Mouse (Mus musculus) midbrain, embryonic 14.5 days (tissue): ENCODE data around the gene Trpv1. TPM values are rescaled to one million over a fixed set of nuclear protein-coding genes. Genes with fewer than 3 reads are reported as not detected.

Source experiments
- ATAC-seq: fragments of 200-750 bp; cut with Nextera tagmentation; 2 replicates; pipeline ENCODE4 v1.8.0; 2017; ENCODE audit warnings: moderate number of reproducible peaks, moderate library complexity; ENCODE audit not compliant: low FRiP score, low TSS enrichment
- DNase-seq: peaks from one replicate; pipeline ENCODE4 v3.0.0-alpha.2; 2015
- H3K27ac ChIP-seq: fragments of 300-500 bp; sonication (generic); replicated peaks from 2 replicates; pipeline ENCODE4 v1.5.1; 2014; ENCODE audit warnings: mild to moderate bottlenecking, low read depth, low read length, moderate library complexity
- H3K27me3 ChIP-seq: fragments of 300-500 bp; sonication (generic); 2 replicates; pipeline ENCODE4 v1.6.1; 2014; ENCODE audit warnings: low read length, control low read depth, mixed read lengths; ENCODE audit not compliant: control insufficient read depth, insufficient read depth
- H3K36me3 ChIP-seq: fragments of 300-500 bp; sonication (generic); 2 replicates; pipeline ENCODE4 v1.6.1; 2014; ENCODE audit warnings: low read length, control low read depth; ENCODE audit not compliant: control insufficient read depth, insufficient read depth
- H3K4me1 ChIP-seq: fragments of 300-500 bp; sonication (generic); 2 replicates; pipeline ENCODE4 v1.6.1; 2014; ENCODE audit warnings: mild to moderate bottlenecking, antibody characterized with exemption, low read length, control low read depth; ENCODE audit not compliant: control insufficient read depth, insufficient read depth
- H3K4me2 ChIP-seq: fragments of 300-500 bp; sonication (generic); 2 replicates; pipeline ENCODE4 v1.6.1; 2014; ENCODE audit warnings: mild to moderate bottlenecking, low read length, moderate library complexity
- H3K4me3 ChIP-seq: fragments of 300-500 bp; sonication (generic); replicated peaks from 2 replicates; pipeline ENCODE4 v1.5.1; 2014; ENCODE audit warnings: low read depth, low read length
- H3K9ac ChIP-seq: fragments of 300-500 bp; sonication (generic); replicated peaks from 2 replicates; pipeline ENCODE4 v1.6.1; 2014; ENCODE audit warnings: mild to moderate bottlenecking, low read length, moderate library complexity
- H3K9me3 ChIP-seq: fragments of 300-500 bp; sonication (generic); 2 replicates; pipeline ENCODE4 v1.6.1; 2016; ENCODE audit warnings: low read length, control low read depth, mixed read lengths; ENCODE audit not compliant: control insufficient read depth
- WGBS: fragments of 180-500 bp; shearing (Covaris S2); extraction: QIAGEN DNeasy Blood & Tissue Kit; methylation state at CpG from one replicate; pipeline ENCODE4 v1.1.7; 2014; 5-methylcytosine and 5-hydroxymethylcytosine counted together
- polyA plus RNA-seq: library from polyadenylated mRNA; unstranded; fragments of >200 nt; fragmentation: Nextera tagmentation; extraction: Ambion mirVana; gene quantifications from 2 replicates; pipeline ENCODE4 v1.2.1, GENCODE M21; 2014

Gene Trpv1
- polyA plus RNA-seq, 1 experiment from 2014 or later = not detected

- Histone ChIP-seq H3K9ac (no peak overlapping the region), H3K36me3 (no peaks in the 10 kb centered on the region)
Measured at GRCm38 (mm10) chr11:73222846-73223245, 11.2 kb upstream of the Trpv1 start.

GRCm38 (mm10) chr11:73223966-73224365 lies 10.1 kb upstream of the Trpv1 start:
- Histone ChIP-seq H3K36me3 (no peaks in the 10 kb centered on the region), H3K4me1 (no peaks in the 10 kb centered on the region), H3K27me3 (no peaks in the 10 kb centered on the region), H3K4me3 (no peak overlapping the region), H3K9ac (no peak overlapping the region), H3K27ac (no peak overlapping the region), H3K9me3 (no peaks in the 10 kb centered on the region), H3K4me2 (no peak overlapping the region)
- 78% methylated on average over 2 of the region's 2 CpGs for WGBS
- ATAC-seq (no peak), DNase-seq (no peak)

More at GRCm38 (mm10) chr11:73222846-73223245, 11.2 kb upstream of the Trpv1 start:
- Histone ChIP-seq H3K4me2 (no peak overlapping the region), H3K4me1 (no peaks in the 10 kb centered on the region), H3K9me3 (no peaks in the 10 kb centered on the region), H3K27ac (no peak overlapping the region), H3K27me3 (no peaks in the 10 kb centered on the region), H3K4me3 (no peak overlapping the region)
- WGBS = 56% methylated on average over 5 of the region's 5 CpGs
- ATAC-seq (no peak), DNase-seq (no peak)

GRCm38 (mm10) chr11:73225856-73226255 lies 8.2 kb upstream of the Trpv1 start:
- DNase-seq (no peak), ATAC-seq (no peak)
- Histone ChIP-seq H3K27ac (no peak overlapping the region), H3K9ac (no peak overlapping the region), H3K4me1 (no peaks in the 10 kb centered on the region), H3K4me2 (no peak overlapping the region), H3K36me3 (no peaks in the 10 kb centered on the region), H3K9me3 (no peaks in the 10 kb centered on the region), H3K4me3 (no peak overlapping the region), H3K27me3 (no peaks in the 10 kb centered on the region)
- 94% methylated on average over 6 of the region's 6 CpGs for WGBS

GRCm38 (mm10) chr11:73228881-73229280 lies 5.2 kb upstream of the Trpv1 start:
- WGBS = 88% methylated on average over 5 of the region's 5 CpGs
- no peaks in the 10 kb centered on the region for H3K27me3 ChIP-seq
- H3K4me3 ChIP-seq = no peak overlapping the region
- no peaks in the 10 kb centered on the region for H3K4me1 ChIP-seq
- H3K4me2 ChIP-seq = no peak overlapping the region
- no peaks in the 10 kb centered on the region for H3K9me3 ChIP-seq
- no peak overlapping the region for H3K27ac ChIP-seq
- no peak for ATAC-seq
- no peaks in the 10 kb centered on the region for H3K36me3 ChIP-seq
- no peak overlapping the region for H3K9ac ChIP-seq
- DNase-seq = no peak

GRCm38 (mm10) chr11:73230081-73230480 lies 4.0 kb upstream of the Trpv1 start:
- no peak overlapping the region for H3K4me2 ChIP-seq
- H3K27ac ChIP-seq = no peak overlapping the region
- ATAC-seq (no peak), DNase-seq (no peak)
- no peaks in the 10 kb centered on the region for H3K27me3 ChIP-seq
- no peak overlapping the region for H3K9ac ChIP-seq
- H3K36me3 ChIP-seq = no peaks in the 10 kb centered on the region
- no peak overlapping the region for H3K4me3 ChIP-seq
- no peaks in the 10 kb centered on the region for H3K9me3 ChIP-seq
- H3K4me1 ChIP-seq = no peaks in the 10 kb centered on the region
- 88% methylated on average over 5 of the region's 5 CpGs for WGBS

GRCm38 (mm10) chr11:73232513-73232912 lies 1.6 kb upstream of the Trpv1 start:
- Histone ChIP-seq H3K36me3 (no peaks in the 10 kb centered on the region), H3K9ac (no peak overlapping the region), H3K4me1 (no peaks in the 10 kb centered on the region), H3K27ac (no peak overlapping the region), H3K4me2 (no peak overlapping the region), H3K27me3 (no peaks in the 10 kb centered on the region), H3K4me3 (no peak overlapping the region), H3K9me3 (no peaks in the 10 kb centered on the region)
- DNase-seq = no peak
- no peak for ATAC-seq
- 61% methylated on average over 2 of the region's 2 CpGs for WGBS

- H3K27ac ChIP-seq = no peak overlapping the region
- H3K9ac ChIP-seq = no peak overlapping the region
- WGBS = 42% methylated on average over 5 of the region's 5 CpGs
- H3K4me3 ChIP-seq = no peak overlapping the region
- ATAC-seq (no peak), DNase-seq (peak; percentile 35)
- H3K4me1 ChIP-seq = no peaks in the 10 kb centered on the region
- no peak overlapping the region for H3K4me2 ChIP-seq
- H3K9me3 ChIP-seq = no peaks in the 10 kb centered on the region
- H3K36me3 ChIP-seq = no peaks in the 10 kb centered on the region
- H3K27me3 ChIP-seq = no peaks in the 10 kb centered on the region
Measured at GRCm38 (mm10) chr11:73235990-73236701, 2.1 kb downstream of the Trpv1 start.

GRCm38 (mm10) chr11:73236731-73237130 lies 2.6 kb downstream of the Trpv1 start:
- H3K9me3 ChIP-seq = no peaks in the 10 kb centered on the region
- WGBS = 75% methylated on average over 3 of the region's 3 CpGs
- H3K36me3 ChIP-seq = no peaks in the 10 kb centered on the region
- H3K4me1 ChIP-seq = no peaks in the 10 kb centered on the region
- DNase-seq = no peak
- H3K27me3 ChIP-seq = no peaks in the 10 kb centered on the region
- no peak for ATAC-seq
- no peak overlapping the region for H3K27ac ChIP-seq
- no peak overlapping the region for H3K4me3 ChIP-seq
- no peak overlapping the region for H3K4me2 ChIP-seq
- no peak overlapping the region for H3K9ac ChIP-seq

- ATAC-seq (no peak), DNase-seq (no peak)
- WGBS = 85% methylated on average over 6 of the region's 6 CpGs
Measured at GRCm38 (mm10) chr11:73242199-73242598, 8.1 kb downstream of the Trpv1 start.

More at GRCm38 (mm10) chr11:73242199-73242598, 8.1 kb downstream of the Trpv1 start:
- no peaks in the 10 kb centered on the region for H3K9me3 ChIP-seq
- H3K4me3 ChIP-seq = no peak overlapping the region
- H3K36me3 ChIP-seq = no peaks in the 10 kb centered on the region
- H3K4me2 ChIP-seq = no peak overlapping the region
- no peaks in the 10 kb centered on the region for H3K4me1 ChIP-seq
- H3K27me3 ChIP-seq = no peaks in the 10 kb centered on the region
- no peak overlapping the region for H3K9ac ChIP-seq
- H3K27ac ChIP-seq = no peak overlapping the region
